In genomic region chr2:166426960-166427359, GRCm38 (mm10) we compare ENCODE assay signal across 8 mouse cellular contexts.
DNase-seq lines count a peak whose midpoint lies in the region; ATAC-seq and TF ChIP-seq lines count a peak whose summit lies in the region.

No protein-coding gene starts in this region.

- no peak overlapping the region for H3K4me2 ChIP-seq in midbrain, postnatal 0 days (ENCODE audit: low read depth, low read length, poor library complexity, severe bottlenecking)

- 60% methylated on average over 10 of the region's 10 CpGs for WGBS in midbrain, embryonic 10.5 days
- 38% methylated on average over 10 of the region's 10 CpGs for WGBS in midbrain, postnatal 0 days

- no peak overlapping the region for H3K4me3 ChIP-seq in midbrain, embryonic 10.5 days
- H3K4me3 ChIP-seq in midbrain, postnatal 0 days (ENCODE audit: low read depth, low read length) = no peak overlapping the region

- peaks cover 69% of the 10 kb centered on the region for H3K4me1 ChIP-seq in midbrain, embryonic 10.5 days
- H3K4me1 ChIP-seq in midbrain, postnatal 0 days (ENCODE audit: insufficient read depth, low read length) = no peaks in the 10 kb centered on the region; the same call in 1 of the 2 replicates

- no peak overlapping the region for H3K27ac ChIP-seq in midbrain, embryonic 10.5 days (replicated peaks)
- no peak overlapping the region for H3K27ac ChIP-seq in midbrain, postnatal 0 days (ENCODE audit: low read depth, low read length)

- no peak for TF ChIP-seq CTCF in midbrain, postnatal 0 days (IDR thresholded peaks at IDR 0.05)

- no peak overlapping the region for H3K9ac ChIP-seq in midbrain, postnatal 0 days (replicated peaks; ENCODE audit: low read length, poor library complexity, severe bottlenecking)

- peak; percentile 53 for DNase-seq in midbrain, embryonic 10.5 days (ENCODE audit: low spot score)
- DNase-seq in midbrain, postnatal 0 days (ENCODE audit: low spot score) = no peak
- peak; percentile 91 for DNase-seq in forelimb bud, embryonic 11.5 days (ENCODE audit: low read depth, low spot score)
- peak; percentile 33 for DNase-seq in kidney, adult 11 months
- peak; percentile 55 for DNase-seq in lung, postnatal 36 days
- no peak for DNase-seq in spleen, postnatal 36 days (ENCODE audit: low spot score in 2 of 2)
- DNase-seq in left cerebral cortex, postnatal 25 days (ENCODE audit: low spot score in 2 of 2) = no peak
- no peak for DNase-seq in layer of hippocampus, adult 9-10 months (ENCODE audit: low spot score)

- intact Hi-C loops in left cerebral cortex, postnatal 25 days (cut with DNase I) = no loop called here

- H3K36me3 ChIP-seq in midbrain, embryonic 10.5 days = no peaks in the 10 kb centered on the region
- H3K36me3 ChIP-seq in midbrain, postnatal 0 days (ENCODE audit: insufficient read depth, low read length) = no peaks in the 10 kb centered on the region

- no peaks in the 10 kb centered on the region for H3K9me3 ChIP-seq in midbrain, embryonic 10.5 days (replicated peaks)
- no peaks in the 10 kb centered on the region for H3K9me3 ChIP-seq in midbrain, postnatal 0 days (ENCODE audit: low read length)

- H3K27me3 ChIP-seq in midbrain, embryonic 10.5 days (ENCODE audit: low read depth, poor library complexity, severe bottlenecking) = peaks cover 55% of the 10 kb centered on the region
- no peaks in the 10 kb centered on the region for H3K27me3 ChIP-seq in midbrain, postnatal 0 days (ENCODE audit: insufficient read depth, low read length)

- ATAC-seq in midbrain, postnatal 0 days (ENCODE audit: low FRiP score) = no peak

Comparison
In these comparisons a context has a peak if more than half of its experiments do, and no peak if none do; other contexts are left out.
1. DNase-seq: peak in midbrain, embryonic 10.5 days (single experiment), forelimb bud, embryonic 11.5 days (single experiment), kidney, adult 11 months (single experiment) and lung, postnatal 36 days (single experiment); none in midbrain, postnatal 0 days (single experiment), spleen, postnatal 36 days (0 of 2), left cerebral cortex, postnatal 25 days (0 of 2) and layer of hippocampus, adult 9-10 months (single experiment).